Mouse (Mus musculus) C2C12 (cell line): ENCODE measurements around the gene Slc44a5.

ENCODE experiments used
- CEBPB ChIP-seq: IDR thresholded peaks from one replicate; pipeline ENCODE4 v1.6.1; 2011; ENCODE audit warnings: low read depth, mild to moderate bottlenecking, control low read depth, moderate library complexity
- CTCF ChIP-seq: IDR thresholded peaks from one replicate; pipeline ENCODE4 v1.5.1; 2011; ENCODE audit not compliant: control insufficient read depth, insufficient read depth, insufficient read length
- MAX ChIP-seq: IDR thresholded peaks from one replicate; pipeline ENCODE4 v1.6.1; 2011; ENCODE audit warnings: mild to moderate bottlenecking, control low read depth
- MYOG ChIP-seq: IDR thresholded peaks from one replicate; pipeline ENCODE4 v1.6.1; 2011; ENCODE audit not compliant: control insufficient read depth, insufficient read length; ENCODE audit errors: extremely low read depth
- USF1 ChIP-seq: IDR thresholded peaks from one replicate; pipeline ENCODE4 v1.6.1; 2011; ENCODE audit warnings: low read depth, mild to moderate bottlenecking, control low read depth, moderate library complexity

- no peak for TF ChIP-seq CTCF
- no peak for TF ChIP-seq USF1
- TF ChIP-seq CEBPB = no peak
- TF ChIP-seq MYOG = no peak
- TF ChIP-seq MAX = no peak
Observed at GRCm38 (mm10) chr3:154298490-154298889, 325.3 kb downstream of the Slc44a5 start.
